Mouse (Mus musculus): Measurements from ENCODE around the gene BC030867. TPM values are rescaled to one million over a fixed set of nuclear protein-coding genes. Genes with fewer than 3 reads are reported as not detected.

Gene BC030867
- polyA plus RNA-seq, 1 experiment from 2014 or later: 2.6 TPM

GRCm38 (mm10) chr11:102287485-102287884 lies 38.8 kb downstream of the BC030867 start:
- H3K4me1 ChIP-seq (ENCODE audit: control insufficient read depth, insufficient read depth, low read length): peaks cover 10% of the 10 kb centered on the region
- peaks cover 56% of the 10 kb centered on the region for H3K36me3 ChIP-seq (ENCODE audit: control insufficient read depth, insufficient read depth, low read length)
- no peak for ATAC-seq (ENCODE audit: low FRiP score, low TSS enrichment)
- H3K27ac ChIP-seq (replicated peaks; ENCODE audit: low read depth, low read length): no peak overlapping the region
- H3K9ac ChIP-seq (replicated peaks; ENCODE audit: low read length): no peak overlapping the region; the same call in 1 of the 2 replicates
- no peak overlapping the region for H3K4me3 ChIP-seq (replicated peaks; ENCODE audit: low read depth, low read length)
- H3K9me3 ChIP-seq (ENCODE audit: control insufficient read depth, low read length): no peaks in the 10 kb centered on the region
- DNase-seq: no peak
- H3K4me2 ChIP-seq (ENCODE audit: low read length): no peak overlapping the region; the same call in 1 of the 2 replicates
- no peaks in the 10 kb centered on the region for H3K27me3 ChIP-seq (ENCODE audit: control insufficient read depth, insufficient read depth, low read length)
- WGBS: 91% methylated on average over 8 of the region's 8 CpGs

GRCm38 (mm10) chr11:102288027-102288804 lies 39.5 kb downstream of the BC030867 start:
- Histone ChIP-seq H3K4me1 (ENCODE audit: control insufficient read depth, insufficient read depth, low read length) (peaks cover 10% of the 10 kb centered on the region), H3K4me2 (ENCODE audit: low read length) (no peak overlapping the region), H3K4me3 (replicated peaks; ENCODE audit: low read depth, low read length) (no peak overlapping the region), H3K27ac (replicated peaks; ENCODE audit: low read depth, low read length) (no peak overlapping the region), H3K9me3 (ENCODE audit: control insufficient read depth, low read length) (no peaks in the 10 kb centered on the region), H3K9ac (replicated peaks; ENCODE audit: low read length) (no peak overlapping the region), H3K27me3 (ENCODE audit: control insufficient read depth, insufficient read depth, low read length) (no peaks in the 10 kb centered on the region), H3K36me3 (ENCODE audit: control insufficient read depth, insufficient read depth, low read length) (peaks cover 63% of the 10 kb centered on the region)
- no peak for ATAC-seq (ENCODE audit: low FRiP score, low TSS enrichment)
- DNase-seq: no peak
- 92% methylated on average over 8 of the region's 8 CpGs for WGBS

- no peaks in the 10 kb centered on the region for H3K27me3 ChIP-seq (ENCODE audit: control insufficient read depth, insufficient read depth, low read length)
- H3K4me2 ChIP-seq (ENCODE audit: low read length): no peak overlapping the region
- H3K27ac ChIP-seq (replicated peaks; ENCODE audit: low read depth, low read length): no peak overlapping the region
- ATAC-seq (ENCODE audit: low FRiP score, low TSS enrichment): no peak
- 82% methylated on average over 2 of the region's 2 CpGs for WGBS
- no peak overlapping the region for H3K4me3 ChIP-seq (replicated peaks; ENCODE audit: low read depth, low read length)
- H3K9ac ChIP-seq (replicated peaks; ENCODE audit: low read length): no peak overlapping the region
- peaks cover 10% of the 10 kb centered on the region for H3K4me1 ChIP-seq (ENCODE audit: control insufficient read depth, insufficient read depth, low read length)
- no peak for DNase-seq
- no peaks in the 10 kb centered on the region for H3K9me3 ChIP-seq (ENCODE audit: control insufficient read depth, low read length)
- H3K36me3 ChIP-seq (ENCODE audit: control insufficient read depth, insufficient read depth, low read length): peaks cover 69% of the 10 kb centered on the region
These were observed 40.2 kb downstream of the BC030867 start for GRCm38 (mm10) chr11:102288913-102289312.

- H3K4me3 ChIP-seq (replicated peaks; ENCODE audit: low read depth, low read length): no peak overlapping the region
- H3K4me2 ChIP-seq (ENCODE audit: low read length): no peak overlapping the region
- ATAC-seq (ENCODE audit: low FRiP score, low TSS enrichment) (no peak), DNase-seq (no peak)
- H3K9ac ChIP-seq (replicated peaks; ENCODE audit: low read length): peak overlapping the region; percentile 9; the same call in 1 of the 2 replicates
- H3K4me1 ChIP-seq (ENCODE audit: control insufficient read depth, insufficient read depth, low read length): peaks cover 16% of the 10 kb centered on the region
- no peaks in the 10 kb centered on the region for H3K27me3 ChIP-seq (ENCODE audit: control insufficient read depth, insufficient read depth, low read length)
- no peaks in the 10 kb centered on the region for H3K9me3 ChIP-seq (ENCODE audit: control insufficient read depth, low read length)
- WGBS: 50% methylated on average over 6 of the region's 6 CpGs
- peaks cover 74% of the 10 kb centered on the region for H3K36me3 ChIP-seq (ENCODE audit: control insufficient read depth, insufficient read depth, low read length)
- no peak overlapping the region for H3K27ac ChIP-seq (replicated peaks; ENCODE audit: low read depth, low read length)
These were observed 40.9 kb downstream of the BC030867 start for GRCm38 (mm10) chr11:102289511-102290100.

- Histone ChIP-seq H3K9ac (replicated peaks; ENCODE audit: low read length) (peak overlapping the region; percentile 9; the same call in 1 of the 2 replicates), H3K4me3 (replicated peaks; ENCODE audit: low read depth, low read length) (no peak overlapping the region), H3K4me2 (ENCODE audit: low read length) (no peak overlapping the region), H3K4me1 (ENCODE audit: control insufficient read depth, insufficient read depth, low read length) (peaks cover 21% of the 10 kb centered on the region), H3K27ac (replicated peaks; ENCODE audit: low read depth, low read length) (no peak overlapping the region), H3K9me3 (ENCODE audit: control insufficient read depth, low read length) (no peaks in the 10 kb centered on the region), H3K36me3 (ENCODE audit: control insufficient read depth, insufficient read depth, low read length) (peaks cover 74% of the 10 kb centered on the region), H3K27me3 (ENCODE audit: control insufficient read depth, insufficient read depth, low read length) (no peaks in the 10 kb centered on the region)
- WGBS: 87% methylated on average over 4 of the region's 4 CpGs
- ATAC-seq (ENCODE audit: low FRiP score, low TSS enrichment) (no peak), DNase-seq (no peak)
These were observed 41.5 kb downstream of the BC030867 start for GRCm38 (mm10) chr11:102290141-102290540.

- Histone ChIP-seq H3K4me2 (ENCODE audit: low read length) (no peak overlapping the region), H3K9ac (replicated peaks; ENCODE audit: low read length) (no peak overlapping the region), H3K4me1 (ENCODE audit: control insufficient read depth, insufficient read depth, low read length) (peaks cover 16% of the 10 kb centered on the region), H3K36me3 (ENCODE audit: control insufficient read depth, insufficient read depth, low read length) (peaks cover 74% of the 10 kb centered on the region), H3K27me3 (ENCODE audit: control insufficient read depth, insufficient read depth, low read length) (no peaks in the 10 kb centered on the region), H3K4me3 (replicated peaks; ENCODE audit: low read depth, low read length) (no peak overlapping the region), H3K9me3 (ENCODE audit: control insufficient read depth, low read length) (no peaks in the 10 kb centered on the region), H3K27ac (replicated peaks; ENCODE audit: low read depth, low read length) (no peak overlapping the region)
- ATAC-seq (ENCODE audit: low FRiP score, low TSS enrichment) (no peak), DNase-seq (no peak)
- WGBS: 93% methylated on average over 11 of the region's 11 CpGs
These were observed 42.4 kb downstream of the BC030867 start for GRCm38 (mm10) chr11:102291051-102291535.

- ATAC-seq (ENCODE audit: low FRiP score, low TSS enrichment): no peak
- Histone ChIP-seq H3K27me3 (ENCODE audit: control insufficient read depth, insufficient read depth, low read length) (no peaks in the 10 kb centered on the region), H3K27ac (replicated peaks; ENCODE audit: low read depth, low read length) (no peak overlapping the region), H3K36me3 (ENCODE audit: control insufficient read depth, insufficient read depth, low read length) (peaks cover 54% of the 10 kb centered on the region), H3K9me3 (ENCODE audit: control insufficient read depth, low read length) (no peaks in the 10 kb centered on the region), H3K4me1 (ENCODE audit: control insufficient read depth, insufficient read depth, low read length) (peaks cover 13% of the 10 kb centered on the region), H3K9ac (replicated peaks; ENCODE audit: low read length) (peak overlapping the region; percentile 12; the same call in 1 of the 2 replicates), H3K4me3 (replicated peaks; ENCODE audit: low read depth, low read length) (no peak overlapping the region), H3K4me2 (ENCODE audit: low read length) (no peak overlapping the region)
- no peak for DNase-seq
- WGBS: 94% methylated on average over 13 of the region's 13 CpGs
These were observed 45.3 kb downstream of the BC030867 start for GRCm38 (mm10) chr11:102293971-102294370.

- peak overlapping the region; percentile 12; the same call in 1 of the 2 replicates for H3K9ac ChIP-seq (replicated peaks; ENCODE audit: low read length)
- no peak for DNase-seq
- WGBS: 83% methylated on average over 5 of the region's 5 CpGs
- no peak overlapping the region for H3K27ac ChIP-seq (replicated peaks; ENCODE audit: low read depth, low read length)
- peak overlapping the region; percentile 91 for H3K4me2 ChIP-seq (ENCODE audit: low read length)
- H3K4me1 ChIP-seq (ENCODE audit: control insufficient read depth, insufficient read depth, low read length): peaks cover 13% of the 10 kb centered on the region
- H3K4me3 ChIP-seq (replicated peaks; ENCODE audit: low read depth, low read length): peak overlapping the region; percentile 82; the same call in 1 of the 2 replicates
- no peaks in the 10 kb centered on the region for H3K9me3 ChIP-seq (ENCODE audit: control insufficient read depth, low read length)
- H3K27me3 ChIP-seq (ENCODE audit: control insufficient read depth, insufficient read depth, low read length): no peaks in the 10 kb centered on the region
- peaks cover 49% of the 10 kb centered on the region for H3K36me3 ChIP-seq (ENCODE audit: control insufficient read depth, insufficient read depth, low read length)
- no peak for ATAC-seq (ENCODE audit: low FRiP score, low TSS enrichment)
These were observed 45.7 kb downstream of the BC030867 start for GRCm38 (mm10) chr11:102294416-102294815.

Data from midbrain, embryonic 14.5 days (tissue).